8 mouse cellular contexts compared by ENCODE assay signal in genomic region chr7:25707581-25708292, GRCm38 (mm10). TPM values are rescaled to one million over a fixed set of nuclear protein-coding genes. Genes with fewer than 3 reads are reported as not detected.
DNase-seq lines count a peak whose midpoint lies in the region; ATAC-seq and TF ChIP-seq lines count a peak whose summit lies in the region.

No protein-coding gene starts in this region.

- no peaks in the 10 kb centered on the region for H3K27me3 ChIP-seq in liver, embryonic 16.5 days (ENCODE audit: control insufficient read depth, insufficient read depth, low read depth, low read length)

- DNase-seq in left cerebral cortex, adult 2 months (ENCODE audit: extremely low spot score in 1 of 2, low spot score in 2 of 2), result no peak
- no peak for DNase-seq in left cerebral cortex, postnatal 36 days (ENCODE audit: low spot score in 2 of 2)
- peak; percentile 71 for DNase-seq in fibroblast of lung, adult 2 months (ENCODE audit: low read depth)
- DNase-seq in testis, postnatal 10 days (ENCODE audit: low spot score), result peak; percentile 60
- DNase-seq in urinary bladder, postnatal 14 days (ENCODE audit: low spot score), result no peak
- DNase-seq in cerebellum, postnatal 36 days, result no peak

- TF ChIP-seq CTCF in left cerebral cortex, adult 2 months (IDR thresholded peaks at IDR 0.05), result no peak

- no peak overlapping the region for H3K4me2 ChIP-seq in liver, embryonic 16.5 days (ENCODE audit: low read depth, low read length)

- H3K9me3 ChIP-seq in liver, embryonic 16.5 days (replicated peaks; ENCODE audit: control insufficient read depth, low read length), result no peaks in the 10 kb centered on the region

- H3K4me3 ChIP-seq in left cerebral cortex, adult 2 months, result no peak overlapping the region
- no peak overlapping the region for H3K4me3 ChIP-seq in liver, embryonic 16.5 days (ENCODE audit: low read depth, low read length)

- no peak overlapping the region for H3K9ac ChIP-seq in liver, embryonic 16.5 days (ENCODE audit: low read depth, low read length)

- 49% methylated on average over 15 of the region's 15 CpGs for WGBS in liver, embryonic 16.5 days (ENCODE audit: insufficient replicate concordance)

- intact Hi-C loops in left cerebral cortex, adult 2 months (cut with DNase I), result no loop called here
- intact Hi-C loops in left cerebral cortex, postnatal 36 days (cut with DNase I), result no loop called here

- H3K27ac ChIP-seq in left cerebral cortex, adult 2 months, result peak overlapping the region; percentile 54
- H3K27ac ChIP-seq in liver, embryonic 16.5 days (ENCODE audit: low read length), result peak overlapping the region; percentile 56

- ATAC-seq in inflammation-experienced regulatory T-cells, adult 6 months, result peak; percentile 56
- peak; percentile 22 for ATAC-seq in liver, embryonic 16.5 days (ENCODE audit: low read depth)

- peaks cover 50% of the 10 kb centered on the region for H3K4me1 ChIP-seq in liver, embryonic 16.5 days (ENCODE audit: control insufficient read depth, low read depth, low read length)

- H3K36me3 ChIP-seq in liver, embryonic 16.5 days (ENCODE audit: control insufficient read depth, insufficient read depth), result no peaks in the 10 kb centered on the region; the same call in 1 of the 2 replicates

RNA-seq across cellular contexts. Expression of gene Ccdc97, which starts 11.2 kb away (rescaled TPM):
- 10 to 100 TPM; 65.4 to 66.5 TPM for total RNA-seq in left cerebral cortex, adult 2 months (2021)
- 10 to 100 TPM; 61.2 TPM for total RNA-seq in left cerebral cortex, postnatal 36 days (2021)
- 10 to 100 TPM; 41.2 to 45.8 (median 45.8) TPM for polyA plus RNA-seq in inflammation-experienced regulatory T-cells, adult 6 months (2017; shearing (Covaris generic))
- polyA plus RNA-seq in liver, embryonic 16.5 days (2015; fragmentation: Nextera tagmentation; extraction: Ambion mirVana), result 8.5 and 11.9 TPM in 2 replicates

RNA-seq across cellular contexts. Expression of gene Tgfb1, which starts 20.9 kb away (rescaled TPM):
- total RNA-seq in left cerebral cortex, adult 2 months (2021), result 10 to 100 TPM in 1 of 2 experiments, 1 to 10 TPM in 1; 7.3 to 10.7 TPM
- 1 to 10 TPM; 7.9 to 8.8 TPM for total RNA-seq in left cerebral cortex, postnatal 36 days (2021)
- polyA plus RNA-seq in inflammation-experienced regulatory T-cells, adult 6 months (2017; shearing (Covaris generic)), result 1 to 10 TPM; 4.6 to 6.7 (median 5.4) TPM
- 3.1 and 4.1 TPM in 2 replicates for polyA plus RNA-seq in liver, embryonic 16.5 days (2015; fragmentation: Nextera tagmentation; extraction: Ambion mirVana)

RNA-seq across cellular contexts. Expression of gene B9d2, which starts 27.2 kb away (rescaled TPM):
- total RNA-seq in left cerebral cortex, adult 2 months (2021), result 10 to 100 TPM; 21.3 to 25.9 TPM
- total RNA-seq in left cerebral cortex, postnatal 36 days (2021), result 10 to 100 TPM; 23.7 to 28.9 TPM
- 10 to 100 TPM; 55.9 to 76.1 (median 57.2) TPM for polyA plus RNA-seq in inflammation-experienced regulatory T-cells, adult 6 months (2017; shearing (Covaris generic))
- 20.1 and 21.0 TPM in 2 replicates for polyA plus RNA-seq in liver, embryonic 16.5 days (2015; fragmentation: Nextera tagmentation; extraction: Ambion mirVana)

RNA-seq across cellular contexts. Expression of gene Tmem91, which starts 32.8 kb away (rescaled TPM):
- total RNA-seq in left cerebral cortex, adult 2 months (2021), result 10 to 100 TPM; 20.7 to 29.4 TPM
- 10 to 100 TPM; 25.4 to 31.4 TPM for total RNA-seq in left cerebral cortex, postnatal 36 days (2021)
- polyA plus RNA-seq in inflammation-experienced regulatory T-cells, adult 6 months (2017; shearing (Covaris generic)), result 10 to 100 TPM in 2 of 3 experiments, 1 to 10 TPM in 1; 8.2 to 23.6 (median 14.4) TPM
- 0.78 and 1.3 TPM in 2 replicates for polyA plus RNA-seq in liver, embryonic 16.5 days (2015; fragmentation: Nextera tagmentation; extraction: Ambion mirVana)

RNA-seq across cellular contexts. Expression of gene Hnrnpul1, which starts 46.8 kb away (rescaled TPM):
- total RNA-seq in left cerebral cortex, adult 2 months (2021), result 100 to 1,000 TPM in 1 of 2 experiments, 10 to 100 TPM in 1; 96.5 to 101 TPM
- total RNA-seq in left cerebral cortex, postnatal 36 days (2021), result 100 to 1,000 TPM; 103 to 107 TPM
- 10 to 100 TPM; 46.6 to 56.2 (median 54.7) TPM for polyA plus RNA-seq in inflammation-experienced regulatory T-cells, adult 6 months (2017; shearing (Covaris generic))
- 24.8 and 24.9 TPM in 2 replicates for polyA plus RNA-seq in liver, embryonic 16.5 days (2015; fragmentation: Nextera tagmentation; extraction: Ambion mirVana)

Comparison
In these comparisons a context has a peak if more than half of its experiments do, and no peak if none do; other contexts are left out.
1. DNase-seq: peak in fibroblast of lung, adult 2 months (single experiment) and testis, postnatal 10 days (single experiment); none in left cerebral cortex, adult 2 months (0 of 2), left cerebral cortex, postnatal 36 days (0 of 2), urinary bladder, postnatal 14 days (single experiment) and cerebellum, postnatal 36 days (0 of 2).